Mouse (Mus musculus) intestine, postnatal 0 days (tissue): ENCODE results near the gene Cxadr. TPM values are rescaled to one million over a fixed set of nuclear protein-coding genes. Genes with fewer than 3 reads are reported as not detected.
A peak's percentile ranks its signal among the peaks of the same experiment; 100 is the strongest.

Experiments
- ATAC-seq: fragments of 200-750 bp; cut with Nextera tagmentation; 2 replicates; pipeline ENCODE4 v1.8.0; 2017; ENCODE audit warnings: mild to moderate bottlenecking, moderate TSS enrichment, moderate library complexity
- H3K27ac ChIP-seq: fragments of 300-500 bp; sonication (generic); 2 replicates; pipeline ENCODE4 v1.5.1; 2014; ENCODE audit warnings: mild to moderate bottlenecking, low read depth, low read length, moderate library complexity
- H3K27me3 ChIP-seq: fragments of 300-500 bp; sonication (generic); replicated peaks from 2 replicates; pipeline ENCODE4 v1.6.1; 2014; ENCODE audit warnings: low read length, mixed read lengths; ENCODE audit not compliant: control insufficient read depth, insufficient read depth
- H3K36me3 ChIP-seq: fragments of 300-500 bp; sonication (generic); 2 replicates; pipeline ENCODE4 v1.6.1; 2014; ENCODE audit warnings: mild to moderate bottlenecking, moderate library complexity; ENCODE audit not compliant: control insufficient read depth, insufficient read depth
- H3K4me1 ChIP-seq: fragments of 300-500 bp; sonication (generic); replicated peaks from 2 replicates; pipeline ENCODE4 v1.6.1; 2014; ENCODE audit warnings: antibody characterized with exemption, low read length, mixed read lengths; ENCODE audit not compliant: control insufficient read depth, insufficient read depth
- H3K4me2 ChIP-seq: fragments of 300-500 bp; sonication (generic); replicated peaks from 2 replicates; pipeline ENCODE4 v1.6.1; 2014; ENCODE audit warnings: low read depth, mild to moderate bottlenecking, moderate library complexity
- H3K4me3 ChIP-seq: fragments of 300-500 bp; sonication (generic); 2 replicates; pipeline ENCODE4 v1.5.1; 2014; ENCODE audit warnings: low read depth, low read length
- H3K9ac ChIP-seq: fragments of 300-500 bp; sonication (generic); 2 replicates; pipeline ENCODE4 v1.6.1; 2014; ENCODE audit warnings: mild to moderate bottlenecking, low read depth, low read length
- H3K9me3 ChIP-seq: fragments of 300-500 bp; sonication (generic); 2 replicates; pipeline ENCODE4 v1.6.1; 2016; ENCODE audit warnings: mixed run types; ENCODE audit not compliant: control insufficient read depth
- CTCF ChIP-seq: sonication (generic); IDR thresholded peaks from 2 replicates; pipeline ENCODE4 v1.5.1; 2016; ENCODE audit warnings: low read depth, mild to moderate bottlenecking, control low read depth, antibody characterized with exemption, moderate library complexity
- WGBS: fragments of 180-500 bp; shearing (Covaris S2); extraction: QIAGEN DNeasy Blood & Tissue Kit; methylation state at CpG from one replicate; pipeline ENCODE4 v1.1.7; 2014; 5-methylcytosine and 5-hydroxymethylcytosine counted together
- polyA plus RNA-seq: library from polyadenylated mRNA; unstranded; fragments of >200 nt; fragmentation: Nextera tagmentation; extraction: Ambion mirVana; gene quantifications from 2 replicates; pipeline ENCODE4 v1.2.1, GENCODE M21; 2015

Cxadr gene
- polyA plus RNA-seq, 1 experiment from 2014 or later, result 55.9 TPM

GRCm38 (mm10) chr16:78313135-78313887, 12.0 kb downstream of the Cxadr start:
- Histone ChIP-seq H3K4me3 (no peak overlapping the region), H3K27ac (no peak overlapping the region), H3K36me3 (no peaks in the 10 kb centered on the region), H3K9me3 (no peaks in the 10 kb centered on the region), H3K4me2 (no peak overlapping the region), H3K27me3 (no peaks in the 10 kb centered on the region), H3K4me1 (no peaks in the 10 kb centered on the region), H3K9ac (no peak overlapping the region)
- TF ChIP-seq CTCF, result no peak
- WGBS, result 62% methylated on average over 16 of the region's 16 CpGs
- ATAC-seq, result no peak

- no peak overlapping the region for H3K4me3 ChIP-seq
- no peak overlapping the region for H3K4me2 ChIP-seq
- no peak for TF ChIP-seq CTCF
- H3K27ac ChIP-seq, result no peak overlapping the region
- H3K9ac ChIP-seq, result no peak overlapping the region
- WGBS, result 80% methylated on average over 6 of the region's 6 CpGs
- ATAC-seq, result no peak
- no peaks in the 10 kb centered on the region for H3K4me1 ChIP-seq
- H3K27me3 ChIP-seq, result no peaks in the 10 kb centered on the region
- no peaks in the 10 kb centered on the region for H3K36me3 ChIP-seq
- H3K9me3 ChIP-seq, result no peaks in the 10 kb centered on the region
These were observed 12.7 kb downstream of the Cxadr start for GRCm38 (mm10) chr16:78314026-78314425.

DNA sequence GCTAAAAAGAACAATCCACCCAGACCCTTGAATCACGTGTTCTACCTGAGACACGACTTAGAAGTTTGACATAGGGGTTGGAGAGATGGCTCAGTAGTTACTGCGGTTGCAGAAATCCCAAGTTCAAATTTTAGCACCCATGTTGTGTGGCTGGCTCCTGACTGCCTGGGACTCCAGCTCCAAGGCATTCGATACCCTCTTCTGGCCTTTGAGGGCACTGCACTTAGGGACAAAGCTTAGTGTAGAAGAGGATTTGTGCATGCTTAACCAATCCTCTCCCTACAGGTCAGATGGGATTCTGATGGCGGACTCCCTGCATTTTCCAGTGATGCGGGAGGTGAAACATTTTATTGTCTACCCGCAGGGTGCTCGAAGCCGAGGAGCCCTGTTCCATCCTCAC, 15.6 kb downstream of the Cxadr start:
- H3K4me2 ChIP-seq, result no peak overlapping the region
- 88% methylated on average over 9 of the region's 9 CpGs for WGBS
- H3K36me3 ChIP-seq, result no peaks in the 10 kb centered on the region
- no peak overlapping the region for H3K27ac ChIP-seq
- H3K4me1 ChIP-seq, result no peaks in the 10 kb centered on the region
- H3K9me3 ChIP-seq, result no peaks in the 10 kb centered on the region
- ATAC-seq, result no peak
- H3K27me3 ChIP-seq, result no peaks in the 10 kb centered on the region
- H3K9ac ChIP-seq, result no peak overlapping the region
- no peak overlapping the region for H3K4me3 ChIP-seq
- TF ChIP-seq CTCF, result peak; percentile 85

DNA sequence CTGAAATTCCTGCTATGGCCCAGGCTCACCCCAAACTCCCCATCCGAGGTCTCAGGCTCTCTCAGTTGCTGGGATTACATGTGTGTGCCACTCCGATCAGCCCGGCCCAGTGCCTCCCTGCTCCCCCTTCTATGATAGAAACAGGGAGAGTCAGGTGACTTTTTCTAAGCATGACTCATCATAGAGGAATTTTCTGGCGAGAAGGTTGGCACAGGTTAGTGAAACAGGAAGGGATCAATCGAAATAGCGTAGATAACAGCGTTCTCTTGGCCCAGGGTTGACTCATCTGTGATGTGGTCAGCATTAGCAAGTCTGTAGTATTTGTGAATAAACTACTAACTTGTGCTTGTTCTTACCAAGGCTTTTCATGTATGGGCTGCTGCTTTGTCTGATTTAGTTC, 16.7 kb downstream of the Cxadr start:
- H3K9me3 ChIP-seq, result no peaks in the 10 kb centered on the region
- no peak overlapping the region for H3K4me3 ChIP-seq
- WGBS, result 27% methylated on average over 7 of the region's 7 CpGs
- H3K9ac ChIP-seq, result no peak overlapping the region
- ATAC-seq, result peak; percentile 88
- peak overlapping the region; percentile 64 for H3K27ac ChIP-seq
- TF ChIP-seq CTCF, result no peak
- 0 out of 2 replicates have a peak overlapping the region, but pooled peaks have one; percentile 24 for H3K4me2 ChIP-seq
- H3K36me3 ChIP-seq, result no peaks in the 10 kb centered on the region
- no peaks in the 10 kb centered on the region for H3K4me1 ChIP-seq
- no peaks in the 10 kb centered on the region for H3K27me3 ChIP-seq

GRCm38 (mm10) chr16:78319711-78320110, 18.4 kb downstream of the Cxadr start:
- Histone ChIP-seq H3K9me3 (no peaks in the 10 kb centered on the region), H3K4me1 (no peaks in the 10 kb centered on the region), H3K4me2 (no peak overlapping the region), H3K27me3 (no peaks in the 10 kb centered on the region), H3K27ac (no peak overlapping the region), H3K9ac (no peak overlapping the region), H3K4me3 (no peak overlapping the region), H3K36me3 (no peaks in the 10 kb centered on the region)
- 62% methylated on average over 7 of the region's 7 CpGs for WGBS
- ATAC-seq, result no peak
- TF ChIP-seq CTCF, result no peak

GRCm38 (mm10) chr16:78321559-78321958, 20.3 kb downstream of the Cxadr start:
- H3K4me1 ChIP-seq, result no peaks in the 10 kb centered on the region
- peaks cover 5% of the 10 kb centered on the region; the same call in 1 of the 2 replicates for H3K36me3 ChIP-seq
- no peak overlapping the region for H3K4me3 ChIP-seq
- no peaks in the 10 kb centered on the region for H3K27me3 ChIP-seq
- no peaks in the 10 kb centered on the region for H3K9me3 ChIP-seq
- no peak overlapping the region for H3K4me2 ChIP-seq
- no peak overlapping the region for H3K27ac ChIP-seq
- H3K9ac ChIP-seq, result no peak overlapping the region
- ATAC-seq, result no peak
- WGBS, result 24% methylated on average over 7 of the region's 7 CpGs
- TF ChIP-seq CTCF, result no peak

DNA sequence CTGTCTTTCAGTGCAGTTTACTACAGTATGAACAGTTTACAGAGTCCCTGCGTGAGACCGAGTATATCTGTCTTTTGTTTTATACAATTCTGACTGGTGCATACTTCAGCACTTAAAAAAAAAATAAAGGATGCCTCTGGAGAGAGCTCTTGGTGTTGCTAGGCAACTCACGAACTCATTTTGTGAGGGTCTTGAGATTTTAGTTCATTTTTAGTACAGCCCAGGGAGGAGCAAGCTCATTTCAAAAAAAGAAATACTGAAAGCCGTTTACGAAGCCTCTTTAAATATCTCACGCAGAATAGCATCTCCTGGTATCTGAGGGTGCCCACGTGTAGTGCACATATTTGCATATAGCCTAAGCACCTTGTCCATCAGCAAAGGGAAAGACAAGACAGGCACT, 20.9 kb downstream of the Cxadr start:
- H3K4me1 ChIP-seq, result no peaks in the 10 kb centered on the region; the same call in 1 of the 2 replicates
- H3K9ac ChIP-seq, result no peak overlapping the region
- no peak for ATAC-seq
- no peak for TF ChIP-seq CTCF
- peaks cover 5% of the 10 kb centered on the region; the same call in 1 of the 2 replicates for H3K36me3 ChIP-seq
- H3K4me3 ChIP-seq, result no peak overlapping the region
- H3K4me2 ChIP-seq, result no peak overlapping the region
- H3K9me3 ChIP-seq, result no peaks in the 10 kb centered on the region
- H3K27ac ChIP-seq, result no peak overlapping the region
- H3K27me3 ChIP-seq, result no peaks in the 10 kb centered on the region
- WGBS, result 42% methylated on average over 7 of the region's 7 CpGs
